Comparison of ENCODE assay signal across 8 mouse cellular contexts in the genomic region with DNA sequence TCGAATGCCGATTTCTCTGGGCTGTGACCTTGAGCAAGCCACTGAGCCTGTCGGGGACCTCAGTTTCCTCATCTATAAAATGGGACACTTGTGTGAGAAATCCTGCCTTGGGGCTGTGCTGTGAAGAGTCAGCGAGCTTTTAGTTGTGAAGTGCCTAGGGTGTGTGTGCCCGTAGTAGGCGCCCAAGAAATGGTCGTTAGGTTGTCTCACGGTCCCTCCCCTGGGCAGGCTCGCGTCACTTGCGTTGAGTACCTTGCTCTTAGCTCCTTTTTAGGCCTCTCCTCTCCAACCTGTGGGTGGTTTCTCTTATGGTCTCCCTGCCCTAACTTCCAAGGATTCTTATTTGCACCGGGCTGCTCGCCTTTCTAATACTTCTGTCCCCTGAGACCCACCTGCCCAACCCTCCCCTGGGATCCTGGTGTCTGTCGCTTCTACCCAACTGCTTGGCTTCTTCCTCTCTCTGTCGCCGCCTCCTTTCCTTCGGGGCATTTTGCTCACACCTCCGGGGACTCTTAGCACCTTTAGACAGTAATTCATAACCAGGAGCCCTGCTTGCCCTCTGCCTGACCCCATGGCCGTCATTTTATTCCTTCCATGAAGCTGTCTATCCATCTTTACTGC. TPM values are rescaled to one million over a fixed set of nuclear protein-coding genes. Genes with fewer than 3 reads are reported as not detected.
A peak's percentile ranks its signal among the peaks of the same experiment; 100 is the strongest.
DNase-seq lines count a peak whose midpoint lies in the region; ATAC-seq and TF ChIP-seq lines count a peak whose summit lies in the region.

No protein-coding gene starts in this region.

- no peak for TF ChIP-seq CTCF in bone marrow, adult 2 months (IDR thresholded peaks at IDR 0.05; ENCODE audit: control insufficient read depth, insufficient read depth, low read length)

- H3K9me3 ChIP-seq in forebrain, embryonic 13.5 days (replicated peaks): no peaks in the 10 kb centered on the region
- H3K9me3 ChIP-seq in hindbrain, embryonic 16.5 days (ENCODE audit: control insufficient read depth, low read length): no peaks in the 10 kb centered on the region
- H3K9me3 ChIP-seq in liver, embryonic 11.5 days (ENCODE audit: control insufficient read depth, low read length): no peaks in the 10 kb centered on the region; the same call in 1 of the 2 replicates
- H3K9me3 ChIP-seq in midbrain, embryonic 15.5 days: no peaks in the 10 kb centered on the region

- WGBS in bone marrow, adult 2 months: 1% methylated on average over 19 of the region's 19 CpGs
- WGBS in forebrain, embryonic 13.5 days: 3% methylated on average over 19 of the region's 19 CpGs
- under 1% methylated on average over 19 of the region's 19 CpGs for WGBS in hindbrain, embryonic 16.5 days
- under 1% methylated on average over 19 of the region's 19 CpGs for WGBS in liver, embryonic 11.5 days
- WGBS in midbrain, embryonic 15.5 days: 2% methylated on average over 19 of the region's 19 CpGs

- H3K36me3 ChIP-seq in forebrain, embryonic 13.5 days (ENCODE audit: poor library complexity, severe bottlenecking): no peaks in the 10 kb centered on the region
- H3K36me3 ChIP-seq in hindbrain, embryonic 16.5 days (ENCODE audit: control insufficient read depth, insufficient read depth, low read length): no peaks in the 10 kb centered on the region
- no peaks in the 10 kb centered on the region for H3K36me3 ChIP-seq in liver, embryonic 11.5 days (ENCODE audit: control insufficient read depth, insufficient read depth, low read length)
- H3K36me3 ChIP-seq in midbrain, embryonic 15.5 days (replicated peaks): no peaks in the 10 kb centered on the region

- peak overlapping the region; percentile 98 for H3K4me3 ChIP-seq in bone marrow, adult 2 months (replicated peaks; ENCODE audit: control insufficient read depth, low read depth, low read length)
- peak overlapping the region; percentile 86 for H3K4me3 ChIP-seq in forebrain, embryonic 13.5 days
- H3K4me3 ChIP-seq in hindbrain, embryonic 16.5 days (ENCODE audit: low read length): peak overlapping the region; percentile 98
- peak overlapping the region; percentile 94 for H3K4me3 ChIP-seq in liver, embryonic 11.5 days (ENCODE audit: low read depth, low read length)
- peak overlapping the region; percentile 74 for H3K4me3 ChIP-seq in midbrain, embryonic 15.5 days

- H3K27me3 ChIP-seq in forebrain, embryonic 13.5 days: peaks cover 5% of the 10 kb centered on the region; the same call in 1 of the 2 replicates
- no peaks in the 10 kb centered on the region for H3K27me3 ChIP-seq in hindbrain, embryonic 16.5 days (replicated peaks; ENCODE audit: control insufficient read depth, insufficient read depth, low read length)
- H3K27me3 ChIP-seq in liver, embryonic 11.5 days (replicated peaks; ENCODE audit: control insufficient read depth, insufficient read depth, low read length): no peaks in the 10 kb centered on the region
- no peaks in the 10 kb centered on the region; the same call in 1 of the 2 replicates for H3K27me3 ChIP-seq in midbrain, embryonic 15.5 days (replicated peaks)

- peak; percentile 3; the same call in 1 of the 2 replicates for ATAC-seq in forebrain, embryonic 13.5 days
- peak; percentile 3; the same call in 1 of the 2 replicates for ATAC-seq in hindbrain, embryonic 16.5 days
- peak; percentile 38 for ATAC-seq in liver, embryonic 11.5 days (replicated peaks; ENCODE audit: low FRiP score)
- peak; percentile 21; the same call in 1 of the 2 replicates for ATAC-seq in midbrain, embryonic 15.5 days (replicated peaks)

- peak overlapping the region; percentile 81 for H3K9ac ChIP-seq in forebrain, embryonic 13.5 days
- H3K9ac ChIP-seq in hindbrain, embryonic 16.5 days (ENCODE audit: low read depth, low read length): peak overlapping the region; percentile 86
- peak overlapping the region; percentile 86 for H3K9ac ChIP-seq in liver, embryonic 11.5 days (ENCODE audit: low read depth, low read length)
- peak overlapping the region; percentile 78 for H3K9ac ChIP-seq in midbrain, embryonic 15.5 days

- H3K27ac ChIP-seq in bone marrow, adult 2 months (ENCODE audit: control insufficient read depth, insufficient read depth, low read depth, low read length, poor library complexity): peak overlapping the region; percentile 93
- H3K27ac ChIP-seq in forebrain, embryonic 13.5 days: no peak overlapping the region
- peak overlapping the region; percentile 85 for H3K27ac ChIP-seq in hindbrain, embryonic 16.5 days (ENCODE audit: low read depth, low read length)
- peak overlapping the region; percentile 90 for H3K27ac ChIP-seq in liver, embryonic 11.5 days (ENCODE audit: low read depth, low read length)
- peak overlapping the region; percentile 82 for H3K27ac ChIP-seq in midbrain, embryonic 15.5 days

- peak overlapping the region; percentile 81 for H3K4me2 ChIP-seq in forebrain, embryonic 13.5 days
- peak overlapping the region; percentile 79 for H3K4me2 ChIP-seq in hindbrain, embryonic 16.5 days (ENCODE audit: low read length)
- peak overlapping the region; percentile 98 for H3K4me2 ChIP-seq in liver, embryonic 11.5 days
- peak overlapping the region; percentile 57 for H3K4me2 ChIP-seq in midbrain, embryonic 15.5 days

- peak; percentile 26 for DNase-seq in right cerebral cortex, adult 18-20 months
- no peak for DNase-seq in right cerebral cortex, postnatal 14 days
- no peak for DNase-seq in liver, embryonic 11.5 days (ENCODE audit: low spot score)
- peak; percentile 51 for DNase-seq in testis, postnatal 10 days (ENCODE audit: low spot score)

- no peak for TF ChIP-seq POLR2A in bone marrow, adult 2 months (IDR thresholded peaks at IDR 0.05; ENCODE audit: borderline replicate concordance, control insufficient read depth, low read depth, low read length)

- H3K4me1 ChIP-seq in bone marrow, adult 2 months (ENCODE audit: control insufficient read depth, insufficient read depth, low read length): peaks cover under 1% of the 10 kb centered on the region
- peaks cover 17% of the 10 kb centered on the region for H3K4me1 ChIP-seq in forebrain, embryonic 13.5 days
- peaks cover 14% of the 10 kb centered on the region for H3K4me1 ChIP-seq in hindbrain, embryonic 16.5 days (ENCODE audit: control insufficient read depth, insufficient read depth, low read depth, low read length)
- H3K4me1 ChIP-seq in liver, embryonic 11.5 days (replicated peaks; ENCODE audit: control insufficient read depth, insufficient read depth, low read length): peaks cover 35% of the 10 kb centered on the region
- peaks cover 11% of the 10 kb centered on the region for H3K4me1 ChIP-seq in midbrain, embryonic 15.5 days

RNA-seq across cellular contexts. Expression of a gene that starts 0.7 kb away (rescaled TPM):
- polyA plus RNA-seq in bone marrow, adult 2 months (2011; ENCODE audit: insufficient read depth, insufficient read length, low replicate concordance, missing spikeins): 31.5 and 59.2 TPM in 2 replicates
- 8.8 and 8.9 TPM in 2 replicates for polyA plus RNA-seq in forebrain, embryonic 13.5 days (2015; fragmentation: Nextera tagmentation; extraction: Ambion mirVana)
- polyA plus RNA-seq in hindbrain, embryonic 16.5 days (2015; fragmentation: Nextera tagmentation; extraction: Ambion mirVana): 14.8 and 20.6 TPM in 2 replicates
- polyA plus RNA-seq in liver, embryonic 11.5 days (2014; fragmentation: Nextera tagmentation; extraction: Ambion mirVana): 59.0 and 66.1 TPM in 2 replicates
- polyA plus RNA-seq in midbrain, embryonic 15.5 days (2015; fragmentation: Nextera tagmentation; extraction: Ambion mirVana): 12.2 and 12.8 TPM in 2 replicates

Comparison
In these comparisons a context has a peak if more than half of its experiments do, and no peak if none do; other contexts are left out.
1. DNase-seq: peak in right cerebral cortex, adult 18-20 months (single experiment) and testis, postnatal 10 days (single experiment); none in right cerebral cortex, postnatal 14 days (single experiment) and liver, embryonic 11.5 days (single experiment).
2. Peak in every context shown above with its lines, with median percentiles within 50 percentile points of each other: H3K4me3 ChIP-seq, ATAC-seq, H3K4me2 ChIP-seq and H3K9ac ChIP-seq.